Mouse (Mus musculus) cerebellum, adult 2 months (tissue): ENCODE results near the gene Cltc.

Source experiments
- CTCF ChIP-seq: fragments of 200-500 bp; IDR thresholded peaks from 2 replicates; pipeline ENCODE4 v1.5.1; 2011; ENCODE audit warnings: low read depth, mild to moderate bottlenecking, control low read depth, low read length, moderate library complexity, borderline replicate concordance; ENCODE audit not compliant: insufficient read depth
- POLR2A ChIP-seq: fragments of 200-500 bp; IDR thresholded peaks from 2 replicates; pipeline ENCODE4 v1.6.1; 2011; ENCODE audit warnings: low read length, control low read depth, borderline replicate concordance; ENCODE audit not compliant: insufficient read depth

DNA sequence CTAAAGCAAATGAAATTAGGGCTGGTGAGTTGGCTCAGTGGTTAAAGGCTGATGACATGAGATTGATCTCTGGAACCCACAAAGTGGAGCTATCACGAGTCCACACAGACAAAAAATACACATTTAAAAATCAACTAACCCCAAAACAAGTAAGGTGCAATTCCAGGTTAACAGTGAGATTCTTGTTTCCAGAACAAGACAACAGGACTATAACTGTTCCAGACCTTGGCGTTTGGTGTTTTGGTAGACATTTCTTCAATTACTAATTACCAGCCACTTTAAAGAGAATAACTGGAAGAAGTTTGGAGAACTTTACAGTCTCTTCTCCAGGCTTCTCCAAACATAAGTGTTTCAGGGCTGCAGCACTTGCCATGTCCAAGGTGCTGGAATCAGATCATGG is 64.8 kb downstream of the Cltc start:
- TF ChIP-seq CTCF (no peak), POLR2A (no peak)
